Mouse (Mus musculus) Patski (cell line): ENCODE results near the gene Kptn. TPM values are rescaled to one million over a fixed set of nuclear protein-coding genes. Genes with fewer than 3 reads are reported as not detected.
A peak's percentile ranks its signal among the peaks of the same experiment; 100 is the strongest.

Experiments
- ATAC-seq: fragments of 100-300 bp; one replicate; pipeline ENCODE4 v1.8.0; 2021
- CTCF ChIA-PET: fragments of 350-600 bp; sonication (Branson Sonifier 250); formaldehyde crosslinking; loops from one replicate; lab custom pipeline; 2022; ENCODE audit warnings: inconsistent platforms; lab: Charles Lee
- POLR2A ChIA-PET: fragments of 350-600 bp; sonication (Branson Sonifier 250); formaldehyde crosslinking; loops from one replicate; lab custom pipeline; 2022; ENCODE audit warnings: antibody characterized with exemption, inconsistent platforms; lab: Charles Lee
- DNase-seq: peaks from one replicate; pipeline ENCODE4 v3.0.0-alpha.2; 2011; ENCODE audit warnings: low read depth, low spot score
- H3K27me3 ChIP-seq: fragments of 371-371 bp; one replicate; pipeline ENCODE4 v1.5.1; 2021
- CTCF ChIP-seq: fragments of 100-300 bp; IDR thresholded peaks from one replicate; pipeline ENCODE4 v1.5.1; 2021
- in situ Hi-C: fragments of 300-500 bp; cut with MboI; formaldehyde crosslinking; loops from 3 replicates; pipeline ENCODE4 v1.11.1; 2018; ENCODE audit warnings: low pct_unique_long_range_greater_than_20kb, mixed read lengths
- polyA plus RNA-seq: library from polyadenylated mRNA; unstranded; gene quantifications from one replicate; pipeline ENCODE4 v1.2.3, GENCODE M21; 2021

Kptn gene
- polyA plus RNA-seq, 1 experiment from 2014 or later, result 25.8 TPM

GRCm38 (mm10) chr7:16117100-16117499 is 2.6 kb upstream of the Kptn start:
- CTCF ChIA-PET, result interaction anchor here (0.8 kb wide), 1 partner anchor 8 kb away, joined by 3 read pairs; no protein-coding TSS in a partner anchor
- POLR2A ChIA-PET, result no interaction called here

DNA sequence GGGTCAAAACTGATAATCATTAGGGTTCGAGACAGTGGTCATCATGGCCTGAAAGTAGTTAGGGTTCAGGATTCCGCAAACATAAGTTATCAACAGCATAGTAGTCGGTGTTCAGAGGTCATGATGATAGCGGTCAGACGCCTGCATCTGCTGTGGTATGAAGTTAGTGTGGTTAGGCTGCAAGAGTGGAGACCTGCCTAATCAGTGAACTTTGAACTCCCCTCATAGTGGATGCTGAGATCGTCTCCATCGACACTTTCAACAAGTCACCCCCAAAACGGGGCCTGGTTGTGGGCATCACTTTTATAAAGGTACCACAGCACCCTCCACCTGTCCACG is 536 bp downstream of the Kptn start:
- DNase-seq (no peak), ATAC-seq (no peak)
- no peak for TF ChIP-seq CTCF
- H3K27me3 ChIP-seq, result no peaks in the 10 kb centered on the region
- ChIA-PET POLR2A (interaction anchor here (1.3 kb wide), 1 partner anchor 17 kb away, joined by 5 read pairs; no protein-coding TSS in a partner anchor), CTCF (interaction anchor here (1.1 to 2.8 kb wide), 3 partner anchors 16 to 23 kb away, joined by 3 to 18 read pairs (median 5); partner anchors contain the start of gene Napa)
- in situ Hi-C loops, result no loop called here

More at GRCm38 (mm10) chr7:16117100-16117499, 2.6 kb upstream of the Kptn start:
- no peak for DNase-seq
- in situ Hi-C loops, result no loop called here
- no peak for ATAC-seq
- no peak for TF ChIP-seq CTCF
- H3K27me3 ChIP-seq, result no peaks in the 10 kb centered on the region

DNA sequence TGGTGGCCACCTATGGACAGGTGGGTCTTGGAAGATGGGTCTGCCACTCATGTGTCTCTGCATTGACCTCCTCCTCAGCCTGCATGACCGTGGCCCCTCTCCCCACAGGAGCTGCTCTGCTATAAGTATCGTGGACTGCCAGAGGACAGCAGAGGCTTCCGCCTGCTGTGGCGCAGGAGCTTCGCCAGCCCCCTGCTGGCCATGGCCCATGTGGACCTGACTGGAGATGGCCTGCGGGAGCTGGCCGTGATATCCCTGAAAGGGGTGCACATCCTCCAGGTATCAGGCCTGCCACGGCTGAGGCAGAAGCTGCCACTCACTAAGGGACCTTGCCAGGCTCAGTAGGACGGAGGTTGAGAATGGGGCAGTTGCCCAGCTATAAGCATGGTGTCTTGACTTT is 6.1 kb downstream of the Kptn start:
- in situ Hi-C loops, result no loop called here
- no peak for DNase-seq
- H3K27me3 ChIP-seq, result peaks cover 6% of the 10 kb centered on the region
- TF ChIP-seq CTCF, result no peak
- ATAC-seq, result no peak
- POLR2A ChIA-PET, result no interaction called here
- CTCF ChIA-PET, result no interaction called here

DNA sequence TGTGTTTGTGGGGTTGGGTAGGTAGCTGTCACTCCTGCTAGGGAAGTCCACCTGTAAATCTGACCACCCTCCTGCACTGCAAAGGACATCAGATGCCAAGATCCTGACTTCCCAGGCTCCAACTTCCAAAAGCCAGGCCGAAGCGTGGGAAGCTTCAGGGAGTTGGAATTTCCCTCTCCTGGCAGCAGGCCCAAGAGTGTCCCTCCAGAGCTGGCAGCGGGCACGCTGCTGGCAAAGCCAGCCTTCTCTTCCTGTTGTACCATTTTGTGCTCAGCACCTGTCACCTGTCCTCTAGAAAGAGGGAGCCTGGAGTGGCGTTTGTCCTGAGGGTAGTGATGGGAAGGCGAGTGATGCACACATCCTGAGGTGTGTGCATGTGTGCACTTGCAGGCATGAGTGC is 8.6 kb downstream of the Kptn start:
- ChIA-PET POLR2A (no interaction called here), CTCF (no interaction called here)
- in situ Hi-C loops, result no loop called here
- H3K27me3 ChIP-seq, result peaks cover 8% of the 10 kb centered on the region
- no peak for ATAC-seq
- no peak for DNase-seq
- TF ChIP-seq CTCF, result no peak

DNA sequence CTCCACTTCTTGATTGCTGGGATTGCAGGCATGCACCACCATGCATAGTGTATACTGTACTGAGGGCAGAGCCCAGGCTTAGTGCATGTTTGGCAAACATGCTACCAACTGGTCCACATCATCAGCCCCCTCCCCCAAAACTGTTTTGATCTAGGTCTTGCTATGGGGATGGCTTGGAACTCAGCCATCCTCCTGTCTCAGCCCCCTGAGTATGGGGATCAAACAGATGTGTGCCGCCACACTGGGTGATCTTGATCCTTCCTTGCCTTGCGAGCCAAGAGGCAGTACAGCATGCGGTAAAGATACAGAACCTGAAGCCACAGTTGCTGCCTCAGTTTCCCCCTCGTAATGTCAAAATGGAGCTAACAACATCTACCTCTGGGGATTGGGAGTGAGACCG is 9.2 kb downstream of the Kptn start:
- no peak for DNase-seq
- in situ Hi-C loops, result no loop called here
- no peak for TF ChIP-seq CTCF
- ATAC-seq, result no peak
- CTCF ChIA-PET, result no interaction called here
- POLR2A ChIA-PET, result no interaction called here
- peaks cover 10% of the 10 kb centered on the region for H3K27me3 ChIP-seq

DNA sequence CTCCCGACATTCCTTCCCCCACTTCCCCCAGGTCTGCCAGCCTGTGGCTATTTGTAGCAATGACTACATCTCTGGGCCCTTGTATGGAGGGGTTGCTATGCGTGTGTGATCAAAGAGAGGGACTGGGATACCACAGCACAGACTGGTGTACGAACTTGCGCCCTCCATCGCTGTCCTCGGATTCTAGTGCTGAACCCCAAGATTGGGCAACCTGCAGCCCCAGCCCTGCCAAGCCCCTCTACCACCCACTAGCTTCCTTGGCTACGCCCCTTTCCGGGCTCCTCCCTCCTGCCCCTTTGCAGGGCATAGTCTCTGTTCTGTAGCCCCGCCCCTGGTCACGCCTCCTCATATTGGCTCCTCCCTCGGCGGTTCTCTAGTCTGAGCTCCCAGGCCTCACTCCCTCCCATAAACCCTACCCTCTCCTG is 9.7 kb downstream of the Kptn start, which contains the start of gene Slc8a2:
Gene Slc8a2 (plus strand): TSS at position 406 of the 425 bp plus-strand sequence.
- peak; percentile 73 for ATAC-seq
- TF ChIP-seq CTCF, result no peak
- in situ Hi-C loops, result no loop called here
- H3K27me3 ChIP-seq, result peaks cover 14% of the 10 kb centered on the region
- DNase-seq, result no peak
- ChIA-PET CTCF (no interaction called here), POLR2A (interaction anchor here (0.6 kb wide), 1 partner anchor 198 kb away, joined by 3 read pairs; no protein-coding TSS in a partner anchor)

DNA sequence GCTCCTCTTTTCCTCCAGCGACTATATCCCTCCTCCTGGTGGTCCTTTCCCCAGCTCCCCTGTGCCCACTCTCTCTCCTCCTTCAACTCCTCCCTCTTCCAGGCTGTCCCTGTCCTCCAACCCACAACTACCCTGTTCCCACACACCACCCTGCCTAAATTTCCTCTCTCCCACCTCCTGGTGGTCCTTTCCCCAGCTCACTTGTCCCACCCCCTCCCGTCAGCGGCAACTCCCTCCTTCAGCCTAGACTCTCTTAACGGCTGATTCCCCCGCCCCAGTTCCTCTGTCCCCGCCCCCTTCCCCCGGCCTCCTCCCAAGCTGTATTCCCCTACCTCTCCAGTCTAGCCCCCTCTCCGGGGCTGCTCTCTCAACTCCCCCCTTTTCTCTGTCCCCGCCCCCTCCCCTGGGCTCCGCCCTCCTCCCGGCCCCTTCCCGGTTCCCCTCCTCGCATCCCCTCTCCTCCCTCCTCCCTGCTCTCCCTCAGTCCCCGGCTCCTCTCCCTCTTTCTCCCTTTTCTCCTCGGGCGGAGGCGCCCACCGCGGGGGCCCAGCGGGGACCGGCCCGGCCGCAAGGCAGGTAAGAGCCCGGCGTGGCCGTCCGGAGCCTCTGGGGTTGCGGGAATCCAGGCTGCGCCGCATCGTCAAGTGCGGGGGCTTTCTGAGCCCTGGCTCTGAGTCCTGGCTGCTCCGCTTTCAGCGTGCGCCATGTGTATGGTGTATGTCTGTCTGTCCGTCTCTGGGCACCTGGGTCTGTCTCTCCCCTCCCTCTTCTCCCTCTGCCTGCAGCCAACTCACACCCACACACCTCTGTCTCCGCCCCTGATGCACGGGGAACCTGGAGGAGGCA is 10.4 kb downstream of the Kptn start:
- peaks cover 19% of the 10 kb centered on the region for H3K27me3 ChIP-seq
- POLR2A ChIA-PET, result interaction anchor here (0.6 kb wide), 1 partner anchor 199 kb away, joined by 3 read pairs; no protein-coding TSS in a partner anchor
- peak; percentile 29 for ATAC-seq
- no peak for DNase-seq
- no peak for TF ChIP-seq CTCF
- in situ Hi-C loops, result no loop called here
- CTCF ChIA-PET, result interaction anchor here (1.1 kb wide), 1 partner anchor 25 kb away, joined by 4 read pairs; no protein-coding TSS in a partner anchor

DNA sequence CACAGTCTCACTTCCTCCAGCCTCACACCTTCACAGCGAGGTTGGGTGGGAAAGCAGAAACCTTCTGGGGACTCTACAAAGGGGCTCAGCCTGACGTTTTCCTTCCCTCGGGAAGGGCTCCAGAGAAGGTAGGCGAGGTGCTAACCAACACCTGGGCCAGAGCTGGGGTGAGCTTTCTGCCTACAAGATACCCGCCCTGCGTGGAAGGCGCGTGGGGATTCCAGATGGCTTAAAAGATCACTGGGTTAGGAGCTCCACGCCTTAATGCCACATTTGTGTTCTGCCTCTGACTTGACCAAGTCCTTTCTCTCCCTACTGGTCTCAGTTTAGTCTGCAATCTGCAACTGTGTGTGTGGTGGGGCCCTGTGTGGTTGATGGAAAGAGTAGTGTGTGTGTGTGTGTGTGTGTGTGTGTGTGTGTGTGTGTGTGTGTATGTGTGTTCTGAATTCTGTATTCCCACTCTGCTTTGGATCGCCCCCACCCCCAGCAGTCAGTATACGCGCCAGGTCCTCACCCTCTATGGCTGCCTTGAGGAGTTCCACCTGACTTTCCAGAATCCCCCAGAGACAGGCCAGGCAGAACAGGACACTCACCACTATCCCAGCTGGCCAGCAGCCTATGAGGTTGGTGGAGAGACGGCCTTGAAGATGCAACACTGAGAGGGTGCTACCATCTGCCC is 11.4 kb downstream of the Kptn start:
- ATAC-seq, result no peak
- in situ Hi-C loops, result no loop called here
- CTCF ChIA-PET, result interaction anchor here (1.1 kb wide), 1 partner anchor 24 kb away, joined by 4 read pairs; no protein-coding TSS in a partner anchor
- TF ChIP-seq CTCF, result no peak
- POLR2A ChIA-PET, result no interaction called here
- no peak for DNase-seq
- peaks cover 22% of the 10 kb centered on the region for H3K27me3 ChIP-seq

GRCm38 (mm10) chr7:16132161-16132581 is 12.5 kb downstream of the Kptn start:
- TF ChIP-seq CTCF, result no peak
- peaks cover 22% of the 10 kb centered on the region for H3K27me3 ChIP-seq
- ATAC-seq (no peak), DNase-seq (no peak)
- in situ Hi-C loops, result no loop called here
- ChIA-PET POLR2A (no interaction called here), CTCF (interaction anchor here (1.5 kb wide), 1 partner anchor 80 kb away, joined by 3 read pairs; no protein-coding TSS in a partner anchor)

DNA sequence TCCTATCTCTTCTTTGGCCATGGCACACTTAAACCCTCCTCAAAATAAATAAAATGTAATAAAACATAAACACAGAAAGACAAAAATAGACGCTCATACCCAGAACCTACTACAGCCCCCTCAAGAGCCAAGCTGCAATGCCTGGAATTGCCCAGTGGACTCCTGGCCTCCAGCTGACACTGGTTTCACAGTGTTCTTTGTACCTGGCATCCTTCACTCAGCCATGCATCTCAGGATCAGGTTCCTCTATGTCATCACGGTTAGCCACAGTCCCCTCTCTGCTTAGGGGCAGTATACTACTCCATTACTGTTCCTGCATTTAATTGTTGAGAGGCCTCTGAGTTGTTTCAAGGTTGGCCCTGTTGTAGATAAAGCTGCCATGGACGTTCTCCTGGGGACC is 13.2 kb downstream of the Kptn start:
- in situ Hi-C loops, result no loop called here
- no peak for TF ChIP-seq CTCF
- ChIA-PET CTCF (interaction anchor here (1.5 kb wide), 1 partner anchor 80 kb away, joined by 3 read pairs; no protein-coding TSS in a partner anchor), POLR2A (no interaction called here)
- DNase-seq (no peak), ATAC-seq (no peak)
- H3K27me3 ChIP-seq, result peaks cover 22% of the 10 kb centered on the region
